In genomic region chr16:95387008-95387407, GRCm38 (mm10) we compare ENCODE assay signal across 26 mouse cellular contexts.
"Had no signal": no experiment of that assay in that cellular context is flagged by ENCODE, and none has a peak within 500 bp of the region (broad histone marks: within the 10 kb centered on the region; RNA-seq: fewer than 3 reads in every experiment).

No protein-coding gene starts in this region.

- ATAC-seq: inflammation-experienced regulatory T-cells, adult 6 months; intestine, embryonic 15.5 days; intestine, postnatal 0 days had no signal

- H3K4me3 ChIP-seq: gastrocnemius, adult 2 months; heart, embryonic 10.5 days; heart, embryonic 12.5 days; hindbrain, embryonic 10.5 days; hindbrain, embryonic 12.5 days; hindbrain, embryonic 15.5 days; intestine, embryonic 15.5 days; layer of hippocampus, adult 2 months; left cerebral cortex, adult 2 months; limb, embryonic 10.5 days; limb, embryonic 12.5 days; liver, embryonic 13.5 days had no signal

- H3K4me1 ChIP-seq: hindbrain, embryonic 12.5 days; hindbrain, embryonic 15.5 days; limb, embryonic 10.5 days; limb, embryonic 12.5 days had no signal

- H3K9me3 ChIP-seq: heart, embryonic 10.5 days; hindbrain, embryonic 12.5 days; hindbrain, embryonic 15.5 days; intestine, embryonic 15.5 days; limb, embryonic 10.5 days; liver, embryonic 13.5 days had no signal

- H3K36me3 ChIP-seq: heart, embryonic 10.5 days; heart, embryonic 12.5 days; hindbrain, embryonic 10.5 days; hindbrain, embryonic 12.5 days; hindbrain, embryonic 15.5 days; intestine, embryonic 15.5 days had no signal

- H3K4me2 ChIP-seq: heart, embryonic 12.5 days; hindbrain, embryonic 12.5 days; hindbrain, embryonic 15.5 days; intestine, embryonic 15.5 days; limb, embryonic 12.5 days; liver, embryonic 11.5 days; liver, embryonic 13.5 days had no signal

- DNase-seq: gastrocnemius, adult 2 months; gastrocnemius, postnatal 10 days; gastrocnemius, postnatal 25 days; heart, adult 18-20 months; heart, postnatal 10 days; heart, postnatal 4 days; kidney, adult 18-20 months; kidney, adult 8-10 months; kidney, postnatal 10 days; kidney, postnatal 25 days; kidney, postnatal 4 days; liver; liver, embryonic 13.5 days had no signal

- H3K27ac ChIP-seq: gastrocnemius, adult 2 months; heart, embryonic 10.5 days; hindbrain, embryonic 10.5 days; hindbrain, embryonic 12.5 days; hindbrain, embryonic 15.5 days; intestine, embryonic 15.5 days; layer of hippocampus, adult 2 months; left cerebral cortex, adult 2 months; limb, embryonic 10.5 days; limb, embryonic 12.5 days; liver, embryonic 13.5 days had no signal

- H3K27me3 ChIP-seq: heart, embryonic 12.5 days; hindbrain, embryonic 12.5 days; hindbrain, embryonic 15.5 days; intestine, embryonic 15.5 days; limb, embryonic 12.5 days; liver, embryonic 13.5 days had no signal

- H3K9ac ChIP-seq: heart, embryonic 12.5 days; hindbrain, embryonic 12.5 days; hindbrain, embryonic 15.5 days; intestine, embryonic 15.5 days; limb, embryonic 12.5 days; liver, embryonic 13.5 days had no signal
